Mouse (Mus musculus): Measurements from ENCODE around the gene D10Jhu81e.

D10Jhu81e gene

GRCm38 (mm10) chr10:78163241-78163640 lies 6.3 kb downstream of the D10Jhu81e start:
- DNase-seq (ENCODE audit: low spot score) = no peak

GRCm38 (mm10) chr10:78162646-78163045 lies 6.9 kb downstream of the D10Jhu81e start:
- DNase-seq (ENCODE audit: low spot score) = no peak

- DNase-seq (ENCODE audit: low spot score) = no peak
These were observed 8.5 kb downstream of the D10Jhu81e start for GRCm38 (mm10) chr10:78161096-78161495.

- no peak for DNase-seq (ENCODE audit: low spot score)
These were observed 9.1 kb downstream of the D10Jhu81e start for GRCm38 (mm10) chr10:78160369-78161095.

GRCm38 (mm10) chr10:78159906-78160305 lies 9.7 kb downstream of the D10Jhu81e start:
- DNase-seq (ENCODE audit: low spot score) = peak; percentile 92

- DNase-seq (ENCODE audit: low spot score) = no peak
These were observed 10.2 kb downstream of the D10Jhu81e start for GRCm38 (mm10) chr10:78159252-78159878.

GRCm38 (mm10) chr10:78158041-78158440 lies 11.5 kb downstream of the D10Jhu81e start:
- DNase-seq (ENCODE audit: low spot score) = no peak

- no peak for DNase-seq (ENCODE audit: low spot score)
These were observed 12.7 kb downstream of the D10Jhu81e start for GRCm38 (mm10) chr10:78156926-78157325.

- DNase-seq (ENCODE audit: low spot score) = no peak
These were observed 20.5 kb downstream of the D10Jhu81e start for GRCm38 (mm10) chr10:78148834-78149766.

GRCm38 (mm10) chr10:78147908-78148441 lies 21.6 kb downstream of the D10Jhu81e start:
- DNase-seq (ENCODE audit: low spot score) = no peak

- no peak for DNase-seq (ENCODE audit: low spot score)
These were observed 25.7 kb downstream of the D10Jhu81e start for GRCm38 (mm10) chr10:78143727-78144505.

- DNase-seq (ENCODE audit: low spot score) = no peak
These were observed 28.7 kb downstream of the D10Jhu81e start for GRCm38 (mm10) chr10:78140843-78141242.

GRCm38 (mm10) chr10:78140251-78140600 lies 29.4 kb downstream of the D10Jhu81e start:
- DNase-seq (ENCODE audit: low spot score) = no peak

GRCm38 (mm10) chr10:78139572-78140250 lies 29.9 kb downstream of the D10Jhu81e start:
- DNase-seq (ENCODE audit: low spot score) = no peak

- DNase-seq (ENCODE audit: low spot score) = no peak
These were observed 30.6 kb downstream of the D10Jhu81e start for GRCm38 (mm10) chr10:78138812-78139523.

GRCm38 (mm10) chr10:78137191-78137590 lies 32.4 kb downstream of the D10Jhu81e start:
- DNase-seq (ENCODE audit: low spot score) = no peak

GRCm38 (mm10) chr10:78135947-78136346 lies 33.6 kb downstream of the D10Jhu81e start:
- DNase-seq (ENCODE audit: low spot score) = no peak

GRCm38 (mm10) chr10:78134975-78135798 lies 34.4 kb downstream of the D10Jhu81e start:
- DNase-seq (ENCODE audit: low spot score) = no peak

GRCm38 (mm10) chr10:78134400-78134799 lies 35.2 kb downstream of the D10Jhu81e start:
- DNase-seq (ENCODE audit: low spot score) = no peak
